Mouse (Mus musculus) E14TG2a.4 (cell line): ENCODE data around the gene Chrd.

Experiments
- H3K27me3 ChIP-seq: 2 replicates; pipeline ENCODE4 v1.6.1; 2014; ENCODE audit warnings: low read length, control low read depth; ENCODE audit not compliant: insufficient read depth
- H3K36me3 ChIP-seq: 2 replicates; pipeline ENCODE4 v1.6.1; 2014; ENCODE audit warnings: low read length, control low read depth; ENCODE audit not compliant: insufficient read depth
- H3K4me1 ChIP-seq: replicated peaks from 2 replicates; pipeline ENCODE4 v1.6.1; 2014; ENCODE audit warnings: low read depth, low read length, control low read depth
- H3K4me3 ChIP-seq: replicated peaks from 2 replicates; pipeline ENCODE4 v1.5.1; 2014; ENCODE audit warnings: mild to moderate bottlenecking, low read length
- H3K9me3 ChIP-seq: 2 replicates; pipeline ENCODE4 v1.6.1; 2014; ENCODE audit warnings: low read length, control low read depth
- CTCF ChIP-seq: conservative IDR thresholded peaks from 2 replicates; pipeline ENCODE4 v1.5.1; 2014; ENCODE audit warnings: low read length
- NANOG ChIP-seq: IDR thresholded peaks from 2 replicates; pipeline ENCODE4 v1.6.1; 2014; ENCODE audit warnings: borderline replicate concordance, low read length, mixed read lengths
- POU5F1 ChIP-seq: IDR thresholded peaks from 2 replicates; pipeline ENCODE4 v1.6.1; 2014; ENCODE audit warnings: low read length, borderline replicate concordance

Gene Chrd

GRCm38 (mm10) chr16:20732925-20733730 lies at the start of gene Chrd:
TSS of gene Chrd (plus strand) at chr16:20733127.
- H3K4me1 ChIP-seq, result peaks cover 62% of the 10 kb centered on the region
- peaks cover 60% of the 10 kb centered on the region for H3K27me3 ChIP-seq
- H3K9me3 ChIP-seq, result peaks cover 14% of the 10 kb centered on the region
- TF ChIP-seq CTCF, result no peak
- TF ChIP-seq POU5F1, result no peak
- no peak for TF ChIP-seq NANOG
- peak within 1 kb of the TSS; percentile 85 for H3K4me3 ChIP-seq
- H3K36me3 ChIP-seq, result peaks cover 15% of the 10 kb centered on the region

GRCm38 (mm10) chr16:20690774-20691173 lies 42.2 kb upstream of the Chrd start:
- peaks cover 14% of the 10 kb centered on the region for H3K27me3 ChIP-seq
- H3K36me3 ChIP-seq, result peaks cover 71% of the 10 kb centered on the region
- peaks cover 95% of the 10 kb centered on the region for H3K4me1 ChIP-seq
- no peak for TF ChIP-seq POU5F1
- TF ChIP-seq NANOG, result no peak
- TF ChIP-seq CTCF, result no peak
- no peaks in the 10 kb centered on the region for H3K9me3 ChIP-seq
- H3K4me3 ChIP-seq, result no peak overlapping the region

- H3K36me3 ChIP-seq, result peaks cover 63% of the 10 kb centered on the region
- no peak for TF ChIP-seq POU5F1
- no peak for TF ChIP-seq CTCF
- no peak for TF ChIP-seq NANOG
- H3K4me3 ChIP-seq, result no peak overlapping the region
- no peaks in the 10 kb centered on the region for H3K9me3 ChIP-seq
- peaks cover 22% of the 10 kb centered on the region for H3K27me3 ChIP-seq
- peaks cover 93% of the 10 kb centered on the region for H3K4me1 ChIP-seq
Measured at GRCm38 (mm10) chr16:20691617-20692016, 41.3 kb upstream of the Chrd start.

- H3K4me3 ChIP-seq, result peak overlapping the region; percentile 82
- H3K9me3 ChIP-seq, result no peaks in the 10 kb centered on the region
- H3K27me3 ChIP-seq, result peaks cover 26% of the 10 kb centered on the region
- H3K36me3 ChIP-seq, result peaks cover 55% of the 10 kb centered on the region
- no peak for TF ChIP-seq CTCF
- no peak for TF ChIP-seq NANOG
- TF ChIP-seq POU5F1, result no peak
- H3K4me1 ChIP-seq, result peaks cover 86% of the 10 kb centered on the region
Measured at GRCm38 (mm10) chr16:20692241-20692965, 40.5 kb upstream of the Chrd start.

GRCm38 (mm10) chr16:20693111-20693701 lies 39.7 kb upstream of the Chrd start, which contains the start of gene Fam131a:
TSS of gene Fam131a (plus strand) at chr16:20693241.
- H3K36me3 ChIP-seq, result peaks cover 47% of the 10 kb centered on the region
- no peaks in the 10 kb centered on the region for H3K9me3 ChIP-seq
- TF ChIP-seq CTCF (no peak), NANOG (no peak), POU5F1 (no peak)
- peak within 1 kb of the TSS; percentile 82 for H3K4me3 ChIP-seq
- H3K4me1 ChIP-seq, result peaks cover 78% of the 10 kb centered on the region
- peaks cover 27% of the 10 kb centered on the region for H3K27me3 ChIP-seq

- peaks cover 27% of the 10 kb centered on the region for H3K27me3 ChIP-seq
- peaks cover 69% of the 10 kb centered on the region for H3K4me1 ChIP-seq
- no peak overlapping the region for H3K4me3 ChIP-seq
- peaks cover 38% of the 10 kb centered on the region for H3K36me3 ChIP-seq
- H3K9me3 ChIP-seq, result no peaks in the 10 kb centered on the region
- TF ChIP-seq POU5F1 (no peak), CTCF (no peak), NANOG (no peak)
Measured at GRCm38 (mm10) chr16:20694781-20695180, 38.1 kb upstream of the Chrd start.

GRCm38 (mm10) chr16:20695622-20696323 lies 37.2 kb upstream of the Chrd start:
- H3K9me3 ChIP-seq, result no peaks in the 10 kb centered on the region
- H3K4me1 ChIP-seq, result peaks cover 69% of the 10 kb centered on the region
- H3K36me3 ChIP-seq, result peaks cover 28% of the 10 kb centered on the region
- TF ChIP-seq POU5F1 (no peak), NANOG (no peak), CTCF (no peak)
- peak overlapping the region; percentile 71 for H3K4me3 ChIP-seq
- H3K27me3 ChIP-seq, result peaks cover 27% of the 10 kb centered on the region

- Histone ChIP-seq H3K36me3 (peaks cover 24% of the 10 kb centered on the region), H3K9me3 (no peaks in the 10 kb centered on the region), H3K27me3 (peaks cover 27% of the 10 kb centered on the region), H3K4me3 (no peak overlapping the region), H3K4me1 (peaks cover 73% of the 10 kb centered on the region)
- no peak for TF ChIP-seq POU5F1
- no peak for TF ChIP-seq CTCF
- TF ChIP-seq NANOG, result no peak
Measured at GRCm38 (mm10) chr16:20699266-20699665, 33.7 kb upstream of the Chrd start.
